Mouse (Mus musculus): ENCODE measurements around the gene Caln1. TPM values are rescaled to one million over a fixed set of nuclear protein-coding genes. Genes with fewer than 3 reads are reported as not detected.

The Caln1 gene
- total RNA-seq, 2 experiments from 2014 or later: 0.06 TPM; not detected in 1

DNA sequence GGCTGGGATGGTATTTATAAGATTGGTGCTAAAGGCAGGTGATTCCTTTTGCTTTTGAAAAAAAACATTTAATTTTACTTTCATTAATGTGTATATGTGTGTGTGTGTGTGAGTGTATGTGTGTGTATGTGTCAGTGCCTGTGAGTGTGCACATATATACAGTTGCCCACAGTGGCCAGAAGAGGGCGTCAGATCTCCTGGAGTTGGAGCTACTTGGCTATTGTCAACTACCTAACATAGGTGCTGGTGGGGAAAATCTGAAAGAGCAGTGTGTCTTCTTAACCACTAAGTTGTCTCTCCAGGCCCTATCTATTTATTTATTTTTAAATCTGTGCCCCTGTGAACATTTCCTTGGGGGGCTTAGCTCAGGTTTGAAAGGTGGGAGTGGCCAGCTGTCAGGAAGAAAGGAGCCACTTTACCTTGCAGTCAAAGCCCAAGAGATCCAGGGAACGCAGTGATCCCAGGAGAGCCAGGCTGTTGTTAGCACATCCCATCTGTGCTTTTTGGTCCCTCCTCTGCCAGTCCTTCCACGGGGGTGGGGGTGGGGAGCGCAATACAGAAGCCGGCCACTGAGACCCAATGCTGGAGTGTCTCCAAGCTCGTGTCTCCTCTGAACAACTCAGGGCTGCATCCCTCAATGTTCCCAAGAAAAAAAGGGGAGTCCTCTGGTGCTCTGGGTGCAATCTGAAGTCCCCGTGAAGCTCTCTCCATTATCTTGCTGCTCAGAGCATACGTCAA, 24.5 kb downstream of the Caln1 start:
- intact Hi-C loops (cut with DNase I): no loop called here
- no peak for DNase-seq (ENCODE audit: low spot score)

DNA sequence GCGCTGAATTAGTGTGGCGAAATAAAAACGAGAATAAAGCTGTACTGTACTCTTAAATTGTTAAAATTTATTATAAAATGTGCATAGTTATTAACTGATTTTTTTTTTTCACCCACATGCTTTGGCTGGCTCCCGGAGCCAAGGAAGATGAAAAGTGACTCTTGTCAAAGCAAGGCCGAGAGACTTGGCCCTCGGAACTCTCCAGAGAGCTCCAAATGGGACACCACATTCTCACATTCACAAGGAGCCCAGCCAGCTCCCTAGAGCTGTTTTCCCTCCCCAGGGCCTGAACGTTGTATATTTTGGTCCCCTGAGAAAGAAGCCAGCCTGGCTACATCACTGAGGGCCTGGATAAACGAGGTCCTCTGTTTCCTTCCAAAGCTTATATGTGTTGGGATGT, 25.1 kb downstream of the Caln1 start:
- DNase-seq (ENCODE audit: low spot score): no peak
- intact Hi-C loops (cut with DNase I): no loop called here

DNA sequence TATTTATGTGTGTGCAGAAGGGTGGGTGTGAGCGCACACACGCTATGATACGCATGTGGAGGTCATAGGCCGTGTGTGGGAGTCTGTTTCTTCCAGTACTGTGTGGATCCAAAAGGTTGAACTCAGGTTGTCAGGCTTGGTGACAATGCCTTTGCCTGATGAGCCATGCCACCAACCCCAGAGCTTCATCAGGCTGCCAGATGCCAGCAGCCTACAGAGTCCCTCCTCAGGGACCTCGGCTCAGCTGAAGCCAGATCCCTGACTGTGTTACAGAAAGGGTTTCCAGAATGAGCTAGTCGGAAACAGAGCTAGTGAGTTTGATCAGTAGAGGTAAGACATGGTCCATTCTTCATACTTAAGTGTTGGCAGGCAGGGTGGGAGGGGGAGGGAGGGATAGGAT, 25.9 kb downstream of the Caln1 start:
- intact Hi-C loops (cut with DNase I): no loop called here
- no peak for DNase-seq (ENCODE audit: low spot score)

DNA sequence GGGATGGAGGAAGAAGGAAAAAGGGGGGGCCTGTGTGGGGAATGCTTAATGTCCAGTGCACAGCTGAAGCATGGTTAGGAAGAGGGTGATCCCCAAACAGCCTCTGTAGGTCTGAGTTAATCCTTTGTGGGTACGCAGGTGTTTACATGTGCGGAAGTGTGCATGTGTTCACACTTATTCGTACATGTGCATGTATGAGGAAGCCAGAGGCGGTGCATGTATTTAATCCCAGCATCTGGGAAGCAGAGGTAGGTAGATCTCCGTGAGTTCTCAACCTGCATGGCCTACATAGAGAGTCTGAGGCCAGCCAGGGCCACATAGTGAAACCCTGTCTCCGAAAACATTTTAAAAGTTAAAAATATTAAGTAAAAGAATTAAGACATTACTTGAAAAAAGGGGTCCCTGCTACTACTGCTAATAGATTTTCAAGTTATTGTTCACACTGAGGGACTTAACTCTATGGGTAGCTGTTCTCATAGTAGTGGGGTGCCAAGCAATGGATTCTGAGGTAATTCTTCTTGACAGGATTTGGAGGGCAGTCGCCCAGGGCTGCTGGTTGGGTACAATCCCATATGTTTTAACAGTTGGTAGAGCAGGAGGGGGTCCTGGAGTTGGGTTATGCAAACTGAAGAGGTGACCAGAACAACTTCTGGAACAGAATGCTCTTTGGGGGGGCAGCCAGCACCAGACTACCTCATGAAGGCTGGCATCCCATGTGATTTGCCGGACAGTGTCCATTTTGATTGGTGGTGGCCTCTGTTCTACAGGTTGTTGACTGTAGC, 31.1 kb downstream of the Caln1 start:
- intact Hi-C loops (cut with DNase I): no loop called here
- no peak for DNase-seq (ENCODE audit: low spot score)

DNA sequence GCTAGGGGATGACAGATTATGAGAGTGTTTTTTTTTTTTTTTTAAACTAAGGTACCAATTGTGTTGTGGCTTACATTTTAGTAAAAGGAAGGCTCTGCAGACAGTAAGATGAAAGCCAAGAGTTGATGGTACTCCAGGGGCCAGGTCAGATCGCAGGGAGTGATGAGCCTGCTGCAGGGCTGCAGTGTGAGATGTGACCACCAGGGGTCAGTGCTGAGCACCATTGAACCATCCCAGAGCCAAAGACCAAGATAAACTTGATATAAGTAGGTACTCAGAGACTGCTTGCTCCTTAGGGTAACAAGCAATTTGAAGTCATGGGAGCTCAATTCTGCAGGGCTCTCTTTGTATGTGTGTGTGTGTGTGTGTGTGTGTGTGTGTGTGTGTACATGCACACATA, 35.9 kb downstream of the Caln1 start:
- no peak for DNase-seq (ENCODE audit: low spot score)
- intact Hi-C loops (cut with DNase I): no loop called here

DNA sequence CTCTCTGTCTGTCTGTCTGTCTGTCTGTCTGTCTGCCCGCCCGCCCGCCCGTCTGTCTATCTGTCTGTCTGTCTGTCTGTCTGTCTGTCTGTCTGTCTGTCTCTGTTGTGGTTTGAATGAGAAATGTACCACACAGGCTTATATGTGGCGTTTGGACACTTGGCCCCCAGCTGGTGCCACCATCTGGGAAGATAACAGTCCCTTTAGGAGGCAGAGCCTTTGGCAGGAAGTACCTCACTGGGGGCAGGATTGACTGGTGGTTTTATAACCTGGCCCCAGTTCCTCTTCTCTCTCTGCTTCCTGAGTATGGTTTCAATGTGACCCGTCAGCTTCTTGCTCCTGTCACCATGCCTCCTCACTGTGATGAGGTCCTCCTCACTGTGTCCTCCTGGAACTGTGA, 40.5 kb downstream of the Caln1 start:
- DNase-seq (ENCODE audit: low spot score): no peak
- intact Hi-C loops (cut with DNase I): no loop called here

DNA sequence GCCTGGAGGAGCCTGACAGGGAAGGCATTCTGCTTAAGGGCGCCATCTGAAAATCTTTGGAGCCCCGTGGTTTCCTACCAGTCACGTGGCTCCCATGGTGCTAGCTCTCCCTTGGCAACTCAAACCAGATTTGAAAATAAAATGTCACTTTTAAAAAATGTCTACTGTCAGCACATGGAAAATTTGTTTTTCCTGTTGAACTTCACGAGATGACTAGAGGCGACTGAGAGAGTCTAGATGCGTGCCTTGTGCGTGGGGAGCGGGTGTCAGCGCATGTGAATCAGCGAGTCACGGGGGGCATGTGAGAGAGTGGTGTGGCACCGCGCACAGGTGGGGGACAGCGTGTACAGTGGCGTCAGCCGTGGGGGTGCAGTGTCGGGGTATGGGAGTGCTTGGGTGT, 42.3 kb downstream of the Caln1 start:
- DNase-seq (ENCODE audit: low spot score): no peak
- intact Hi-C loops (cut with DNase I): no loop called here

DNA sequence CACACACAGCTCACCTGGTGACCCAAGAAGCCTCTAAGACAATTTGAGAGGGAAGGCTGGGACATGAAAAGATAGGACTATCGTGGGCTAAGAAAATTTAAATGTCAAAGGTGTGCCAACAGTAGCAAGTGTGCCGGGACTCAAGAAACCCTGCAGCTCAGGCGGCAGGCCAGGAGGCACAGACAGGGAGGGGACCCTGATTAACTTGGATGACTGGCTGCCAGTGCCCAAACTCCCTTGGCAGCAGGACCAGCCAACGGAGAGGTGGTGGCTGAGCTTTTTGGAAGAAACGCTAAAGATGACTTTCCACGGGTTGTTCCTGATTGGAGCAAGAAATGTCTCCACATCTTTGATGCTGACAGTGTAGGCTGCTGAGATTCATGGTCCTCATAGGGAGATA, 78.2 kb downstream of the Caln1 start:
- DNase-seq (ENCODE audit: low spot score): no peak
- intact Hi-C loops (cut with DNase I): no loop called here

DNA sequence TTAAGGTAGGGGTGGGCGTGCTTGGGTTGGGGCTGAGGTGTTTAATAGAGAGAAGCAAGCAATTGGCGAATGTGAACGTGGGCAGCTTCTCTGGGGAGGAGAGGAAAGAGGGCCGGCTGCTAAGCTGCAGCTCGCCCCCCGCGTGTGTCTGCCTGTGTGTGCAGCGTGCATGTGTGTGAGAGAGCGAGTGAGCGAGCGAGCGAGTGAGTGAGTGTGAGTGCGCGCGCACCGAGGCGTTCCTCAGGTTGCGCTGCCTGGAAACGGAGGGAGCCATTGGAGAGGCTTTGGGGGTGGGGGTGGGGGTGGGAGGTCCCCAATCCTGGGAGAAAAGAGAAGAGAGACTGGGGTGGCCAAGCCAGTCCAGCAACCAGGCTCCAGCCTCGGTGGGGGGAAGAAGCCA, 79.2 kb downstream of the Caln1 start:
- intact Hi-C loops (cut with DNase I): no loop called here
- DNase-seq (ENCODE audit: low spot score): no peak

DNA sequence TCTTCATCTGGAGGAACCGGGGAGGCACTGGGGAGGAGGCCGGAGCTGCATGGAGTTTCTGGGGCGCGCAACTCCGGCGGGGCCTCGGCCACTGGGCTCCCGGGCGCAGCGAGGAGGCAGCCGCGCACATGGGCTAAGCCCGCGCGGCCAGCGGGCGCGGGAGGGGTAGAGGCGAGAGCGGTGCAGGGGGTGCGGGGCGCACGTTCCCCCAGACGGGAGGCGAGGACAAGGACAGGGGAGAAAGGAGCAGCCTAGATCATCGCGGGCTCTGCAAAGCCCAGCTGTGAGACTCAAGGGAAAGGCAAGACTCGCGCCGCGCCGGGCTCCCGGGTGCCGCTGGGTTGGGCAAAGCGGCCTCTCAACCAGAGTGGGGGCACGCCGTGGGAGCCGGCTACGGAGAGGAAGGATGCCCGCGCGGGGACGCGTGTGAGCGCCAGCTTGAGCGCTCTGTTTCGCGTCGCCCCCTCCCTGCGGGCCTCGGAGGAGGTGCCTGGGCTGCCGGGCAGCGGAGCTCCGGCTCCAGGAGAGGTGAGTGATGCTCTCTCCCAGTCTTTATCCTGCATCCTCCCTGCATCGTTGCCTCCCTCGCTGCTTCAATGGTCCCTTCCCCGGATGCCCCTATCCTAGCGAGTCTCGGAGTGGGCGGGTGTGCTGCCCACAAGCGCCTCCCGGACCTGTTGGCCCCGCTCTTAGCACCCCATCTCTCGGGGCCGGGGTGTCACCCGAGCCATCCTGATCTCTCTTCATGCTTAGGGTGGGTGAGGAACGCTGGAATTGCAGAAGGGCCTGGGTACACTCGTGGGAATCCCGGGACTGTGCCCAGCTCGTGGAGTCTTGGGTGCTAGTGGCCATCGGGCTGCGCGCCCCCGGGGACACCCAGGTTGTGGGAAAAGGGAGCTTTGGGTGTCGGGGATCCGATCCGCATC, 79.9 kb downstream of the Caln1 start:
- DNase-seq (ENCODE audit: low spot score): no peak
- intact Hi-C loops (cut with DNase I): no loop called here

DNA sequence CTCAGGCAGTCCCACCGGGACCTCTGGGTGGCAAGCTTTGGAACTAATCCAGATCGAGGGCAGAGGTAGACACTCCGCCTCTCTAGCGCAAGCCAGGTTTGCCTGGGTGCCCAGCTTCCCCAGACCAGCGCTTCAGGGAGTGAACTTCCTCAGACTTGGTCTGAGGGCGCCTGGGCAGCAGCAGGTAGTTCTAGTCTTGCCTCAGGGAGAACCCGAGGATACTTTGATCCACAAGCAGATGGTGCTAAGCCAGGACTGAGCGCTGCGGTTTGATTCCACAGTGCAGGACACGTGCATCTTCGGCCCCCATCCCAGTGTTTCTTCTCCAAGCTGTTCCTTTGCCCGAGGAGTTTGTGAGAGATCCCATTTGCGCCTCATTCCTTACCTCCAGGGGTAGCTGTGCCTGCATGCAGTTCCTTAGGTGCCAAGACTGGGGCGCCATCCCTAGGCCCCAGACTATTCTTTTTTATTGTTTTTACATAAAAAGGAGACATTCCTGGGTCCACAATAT, 80.8 kb downstream of the Caln1 start:
- DNase-seq (ENCODE audit: low spot score): no peak
- intact Hi-C loops (cut with DNase I): no loop called here

DNA sequence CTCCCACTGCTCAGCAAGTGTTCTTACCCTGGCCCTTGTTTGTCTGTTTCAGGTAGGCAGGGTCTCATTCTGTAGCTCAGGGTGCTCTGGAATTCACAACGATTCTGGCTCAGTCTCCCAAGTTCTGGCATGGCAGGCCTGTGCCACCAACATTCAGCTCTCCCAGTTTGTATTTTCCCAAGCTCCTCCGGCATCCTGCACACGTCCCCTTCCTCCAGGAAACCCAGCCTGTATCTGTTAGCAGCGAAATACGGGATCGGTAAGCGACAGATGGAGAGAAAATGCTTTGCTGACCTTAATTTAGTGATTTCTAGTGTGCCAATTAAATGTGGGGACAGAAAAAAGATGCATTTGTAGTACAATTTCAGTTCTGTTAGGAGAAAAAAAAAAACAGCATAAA, 88.8 kb downstream of the Caln1 start:
- no peak for DNase-seq (ENCODE audit: low spot score)
- intact Hi-C loops (cut with DNase I): no loop called here

DNA sequence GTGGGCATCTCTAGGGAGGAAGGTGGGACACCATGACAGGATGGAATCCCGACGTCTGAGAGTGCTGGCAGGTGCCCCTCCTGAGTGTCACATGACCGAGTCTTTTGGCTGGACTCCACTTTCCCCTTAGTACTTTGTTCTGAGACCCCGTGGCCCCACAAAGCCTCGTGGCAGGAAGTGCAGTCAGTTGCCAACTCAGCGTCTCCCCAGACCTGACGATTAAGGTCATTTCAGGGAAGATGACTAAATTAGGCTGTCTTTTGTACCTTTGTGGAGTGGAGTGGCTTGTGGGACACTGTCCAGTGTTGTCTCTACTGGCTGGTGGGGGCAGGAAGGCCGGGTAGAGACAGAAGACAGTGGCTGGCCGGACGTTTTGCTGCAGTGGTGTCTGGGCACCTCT, 103.0 kb downstream of the Caln1 start:
- no peak for DNase-seq (ENCODE audit: low spot score)
- intact Hi-C loops (cut with DNase I): no loop called here

DNA sequence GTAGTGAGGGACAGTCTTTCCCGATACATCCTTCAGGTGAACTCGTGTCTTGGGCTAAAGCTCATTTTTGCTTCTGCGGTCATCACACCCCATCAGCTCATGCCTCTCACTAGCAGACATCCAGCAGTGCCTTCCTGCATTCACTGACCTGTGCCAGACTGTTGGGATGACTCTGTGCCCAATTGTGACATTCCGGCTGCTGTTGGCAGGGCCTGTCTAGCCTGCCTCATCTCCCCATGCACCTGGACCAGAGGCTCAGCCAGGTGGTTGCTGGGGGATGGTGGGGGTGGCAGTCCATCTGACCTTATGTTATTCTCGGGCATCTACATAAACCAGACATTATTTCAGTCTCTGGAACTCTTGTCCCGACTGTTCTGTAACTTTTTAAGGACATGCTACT, 105.6 kb downstream of the Caln1 start:
- intact Hi-C loops (cut with DNase I): no loop called here

DNA sequence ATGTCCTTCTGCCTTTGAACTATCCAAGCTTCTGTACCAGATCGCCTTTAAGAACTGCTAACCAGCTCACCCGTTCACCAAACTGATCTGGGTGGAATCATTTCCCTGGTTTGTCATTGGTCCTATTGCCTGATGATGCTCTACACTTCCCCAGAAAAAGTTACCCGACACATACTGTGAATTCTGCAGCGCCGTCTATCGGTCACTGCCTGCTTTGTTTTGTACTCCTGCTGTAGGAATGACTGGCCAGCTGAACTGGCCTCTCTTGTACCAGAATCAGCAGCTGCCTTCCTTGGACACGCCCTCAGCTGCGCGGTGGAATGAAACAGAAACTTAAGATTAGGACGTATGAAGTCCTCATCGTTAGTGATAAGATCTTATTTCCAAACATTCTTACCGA, 107.5 kb downstream of the Caln1 start:
- DNase-seq (ENCODE audit: low spot score): no peak
- intact Hi-C loops (cut with DNase I): no loop called here

More for the DNA sequence above, 105.6 kb downstream of the Caln1 start:
- DNase-seq (ENCODE audit: low spot score): no peak

DNA sequence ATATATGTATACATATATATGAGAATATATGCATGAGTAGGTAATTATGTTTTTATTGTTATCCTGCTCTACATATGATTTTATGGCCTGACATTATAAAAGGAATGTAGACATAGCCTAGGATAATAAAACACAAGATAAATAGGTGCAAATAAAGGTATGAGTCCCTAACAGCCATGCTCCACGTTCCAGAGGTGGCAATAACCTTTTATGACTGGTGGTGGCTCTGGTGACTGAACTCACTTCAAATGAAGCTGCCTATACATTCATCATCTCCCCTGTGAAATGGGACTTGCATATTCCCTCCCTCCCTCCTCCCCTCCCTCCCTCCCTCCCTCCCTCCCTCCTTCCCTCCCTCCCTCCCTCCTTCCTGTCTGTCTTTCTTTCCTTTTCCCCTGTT, 111.0 kb downstream of the Caln1 start:
- intact Hi-C loops (cut with DNase I): no loop called here
- no peak for DNase-seq (ENCODE audit: low spot score)

DNA sequence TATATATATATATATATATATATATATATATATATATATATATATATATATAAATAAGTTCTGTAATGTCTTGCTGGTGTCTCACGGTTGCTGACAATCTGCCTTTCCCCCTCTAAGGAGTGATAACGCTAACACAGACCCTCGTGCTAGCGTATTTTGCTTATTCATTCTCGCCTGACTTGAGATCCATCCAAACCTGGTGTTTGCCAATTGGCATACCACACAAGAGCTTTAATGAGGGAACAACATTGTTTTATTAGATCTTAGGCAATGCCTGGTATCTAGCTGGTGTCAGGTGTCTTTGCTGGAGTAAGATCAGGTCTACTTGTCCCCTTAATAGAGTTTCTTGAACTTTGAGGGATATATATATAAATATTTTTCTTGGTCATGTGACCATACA, 122.2 kb downstream of the Caln1 start:
- intact Hi-C loops (cut with DNase I): no loop called here
- DNase-seq (ENCODE audit: low spot score): no peak

DNA sequence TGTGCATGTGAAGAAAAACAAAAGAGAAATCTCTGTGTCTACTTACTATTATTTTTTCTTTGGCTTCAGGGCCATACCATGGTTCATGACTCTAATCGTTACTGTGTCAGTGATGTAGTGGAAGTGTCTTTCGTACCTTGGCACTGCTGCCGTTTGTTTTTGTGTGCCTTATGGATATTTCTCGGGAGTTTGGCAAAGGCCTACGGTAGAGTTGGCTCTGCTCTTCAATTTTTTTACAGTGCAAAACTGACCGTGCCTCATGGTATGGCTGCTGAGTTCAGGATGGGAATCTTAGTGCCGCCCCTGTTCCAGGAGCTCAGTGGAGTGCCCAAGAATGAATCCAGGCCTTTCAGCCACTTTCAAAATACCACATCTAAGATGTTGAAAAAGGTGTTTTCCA, 123.0 kb downstream of the Caln1 start:
- no peak for DNase-seq (ENCODE audit: low spot score)

DNA sequence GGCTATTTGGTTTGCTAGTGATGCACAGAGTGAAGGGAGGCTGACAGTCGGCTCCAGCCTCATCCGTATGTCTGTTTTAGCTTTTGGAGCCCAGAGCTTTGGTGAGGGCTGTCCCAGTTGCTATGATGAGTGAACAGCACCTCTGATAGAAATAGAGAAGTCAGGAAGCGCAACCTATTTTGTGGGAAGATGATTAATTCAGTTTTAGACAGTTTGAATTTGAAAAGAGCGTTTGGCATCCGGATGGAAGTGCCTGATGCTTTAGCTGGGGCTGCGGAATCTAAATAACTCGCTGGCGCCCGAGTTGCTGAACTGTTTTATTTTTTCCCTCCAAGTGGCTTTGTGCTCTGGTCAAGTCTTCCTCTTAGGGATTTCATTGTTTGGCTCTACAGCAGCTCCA, 133.3 kb downstream of the Caln1 start:
- no peak for DNase-seq (ENCODE audit: low spot score)
- intact Hi-C loops (cut with DNase I): no loop called here

More for the DNA sequence above, 123.0 kb downstream of the Caln1 start:
- intact Hi-C loops (cut with DNase I): no loop called here

DNA sequence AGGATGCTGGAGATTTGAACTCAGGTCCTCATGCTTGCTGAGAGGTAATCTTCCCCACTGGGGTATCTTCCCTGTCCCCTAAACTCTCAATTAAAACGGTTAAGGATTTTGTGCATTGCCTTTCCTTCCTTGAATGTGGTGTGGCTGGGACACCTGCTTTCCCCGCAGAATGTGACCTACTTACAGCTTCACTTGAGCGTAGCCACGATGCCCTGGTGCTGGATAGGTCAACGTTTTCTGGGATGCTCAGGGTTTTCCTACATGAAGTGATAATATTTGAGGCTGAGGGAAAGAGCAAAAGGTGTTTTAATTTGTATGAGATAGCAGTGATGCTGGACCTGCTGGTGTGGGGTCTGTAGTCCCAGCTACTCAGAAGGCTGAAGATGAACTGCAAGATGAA, 135.6 kb downstream of the Caln1 start:
- no peak for DNase-seq (ENCODE audit: low spot score)

More for the DNA sequence above, 135.6 kb downstream of the Caln1 start:
- intact Hi-C loops (cut with DNase I): no loop called here
